Mouse (Mus musculus): ENCODE measurements at regions not wholly inside any gene's neighbourhood (a gene's known extent, or its start where the extent isn't known, plus 50 kb on each side); places are given as distances from the start of the nearest gene placed in this dataset.

- DNase-seq (ENCODE audit: low read depth, low spot score), result no peak
Measured at GRCm38 (mm10) chr3:150493433-150494045, 944.1 kb upstream of the Adgrl4 start.

DNA sequence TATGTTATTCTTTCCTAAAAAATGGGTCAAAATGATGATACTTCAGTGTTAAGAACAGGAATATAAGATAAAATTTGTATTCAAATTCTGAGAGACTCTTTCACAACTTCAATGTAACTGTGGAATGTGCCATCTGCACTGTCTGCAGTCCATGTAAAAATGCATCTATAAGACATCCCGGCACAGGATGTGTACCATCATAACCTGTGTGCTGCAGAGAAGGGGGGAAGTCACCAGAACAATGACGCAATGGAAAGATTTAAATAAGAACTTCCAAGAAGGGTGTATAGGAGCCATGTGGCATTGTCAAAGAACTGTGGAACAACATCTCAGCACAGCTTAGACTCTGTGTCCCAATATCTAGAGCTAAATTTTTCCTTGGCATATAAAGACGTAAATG is 906.7 kb upstream of the Adgrl4 start:
- DNase-seq (ENCODE audit: low read depth, low spot score), result peak; percentile 42

- no peak for DNase-seq (ENCODE audit: low read depth, low spot score)
Measured at GRCm38 (mm10) chr3:150543118-150543517, 894.6 kb upstream of the Adgrl4 start.

GRCm38 (mm10) chr3:150588474-150588873 is 849.2 kb upstream of the Adgrl4 start:
- no peak for DNase-seq (ENCODE audit: low read depth, low spot score)

DNA sequence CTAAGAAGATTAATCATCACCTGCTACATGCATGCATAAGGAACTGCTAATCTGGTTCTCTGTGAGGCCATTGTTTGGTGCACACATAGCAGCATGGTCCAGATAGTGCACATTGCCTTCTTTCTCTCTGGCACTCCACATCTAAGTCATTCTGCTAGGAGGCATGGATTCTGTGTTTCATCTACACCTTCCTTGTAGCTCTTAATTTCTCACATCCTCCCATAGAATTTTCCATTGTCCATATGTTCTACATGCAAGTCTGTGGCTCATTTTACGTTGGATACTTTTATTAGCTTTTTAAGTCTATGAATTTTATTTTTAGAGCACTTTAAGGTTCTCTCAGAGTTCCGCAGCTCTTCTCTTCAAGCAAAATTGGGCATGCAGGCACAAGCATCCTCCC is 846.7 kb upstream of the Adgrl4 start:
- DNase-seq (ENCODE audit: low read depth, low spot score), result no peak

- DNase-seq (ENCODE audit: low read depth, low spot score), result no peak
Measured at GRCm38 (mm10) chr3:150603400-150604095, 834.1 kb upstream of the Adgrl4 start.

DNA sequence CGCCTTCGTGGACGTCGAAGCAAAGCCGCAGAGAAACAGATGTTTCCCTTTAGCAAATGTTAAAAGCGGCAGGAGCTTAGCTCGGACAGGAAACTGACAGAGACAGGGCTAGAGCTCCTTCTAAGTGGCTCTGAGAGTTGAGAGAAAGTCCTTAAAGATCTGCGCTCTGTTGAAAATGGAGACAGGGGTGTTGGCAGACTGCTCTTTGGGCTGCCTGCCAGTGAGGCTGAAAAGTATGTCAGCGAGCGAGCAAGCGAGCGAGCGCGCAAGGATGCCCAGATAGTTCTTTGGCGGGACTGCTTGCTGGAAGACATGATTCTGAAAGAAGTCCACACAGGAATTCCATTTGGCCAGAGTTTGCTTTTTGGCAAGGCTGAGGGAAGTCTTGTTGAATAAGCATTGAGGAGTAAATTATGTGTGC is 827.0 kb upstream of the Adgrl4 start:
- DNase-seq (ENCODE audit: low read depth, low spot score), result peak; percentile 53

GRCm38 (mm10) chr3:150637544-150637943 is 800.1 kb upstream of the Adgrl4 start:
- DNase-seq (ENCODE audit: low read depth, low spot score), result no peak

GRCm38 (mm10) chr3:150640004-150640676 is 797.5 kb upstream of the Adgrl4 start:
- DNase-seq (ENCODE audit: low read depth, low spot score), result no peak

DNA sequence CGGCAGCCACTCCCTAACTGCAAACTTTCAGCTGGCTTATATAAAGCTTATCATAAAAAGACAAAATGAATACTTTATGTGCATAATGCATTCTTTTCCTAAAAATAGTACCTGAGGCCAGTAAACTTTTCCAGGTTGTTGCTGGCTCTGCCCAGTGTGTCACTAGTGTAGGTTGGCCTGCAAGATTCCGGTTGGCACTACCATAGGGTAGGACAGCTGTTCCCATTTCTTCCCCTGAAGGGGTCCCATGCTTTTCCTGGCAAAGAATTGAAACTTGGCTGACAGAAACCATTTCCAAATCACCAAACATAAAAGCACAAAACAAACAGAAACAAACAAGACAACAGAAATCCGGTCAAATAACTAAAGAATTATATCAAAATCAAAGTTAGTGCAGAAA is 789.6 kb upstream of the Adgrl4 start:
- no peak for DNase-seq (ENCODE audit: low read depth, low spot score)

DNA sequence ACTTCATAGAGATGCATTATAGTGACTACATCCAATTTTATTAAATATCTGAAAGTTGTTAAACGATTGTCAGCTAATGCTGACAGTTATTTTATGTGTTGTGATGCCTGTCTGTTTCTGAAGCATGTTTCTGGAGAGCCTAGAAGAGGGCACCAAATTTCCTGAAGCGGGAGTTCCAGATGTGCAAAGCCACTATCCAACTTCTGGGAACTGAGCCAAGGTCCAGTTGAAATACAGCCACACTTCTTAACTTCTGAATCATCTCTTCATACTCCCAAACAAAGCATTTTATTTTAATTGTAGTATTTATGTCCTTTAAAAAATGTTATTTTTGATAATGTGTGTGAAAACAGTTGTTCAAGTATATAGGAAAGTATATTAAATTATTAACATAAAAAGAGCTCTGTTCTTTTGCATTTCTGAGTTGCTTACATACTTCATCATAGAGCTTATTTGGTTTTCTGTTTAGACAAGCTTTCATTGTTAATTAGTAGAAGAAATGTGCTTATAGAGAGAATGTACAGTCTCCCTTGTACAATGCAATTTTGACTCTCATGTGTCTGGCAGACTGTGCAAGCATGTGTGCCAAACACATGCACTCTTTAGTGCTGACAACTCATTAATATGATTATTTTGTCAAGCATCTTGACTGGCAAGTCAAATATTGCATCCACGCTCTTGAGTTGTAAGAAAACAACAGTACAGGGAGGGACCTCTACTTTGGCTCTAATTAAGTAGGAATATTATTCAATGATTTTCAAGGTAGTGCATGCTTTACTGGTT is 787.7 kb upstream of the Adgrl4 start:
- DNase-seq (ENCODE audit: low read depth, low spot score), result no peak

DNA sequence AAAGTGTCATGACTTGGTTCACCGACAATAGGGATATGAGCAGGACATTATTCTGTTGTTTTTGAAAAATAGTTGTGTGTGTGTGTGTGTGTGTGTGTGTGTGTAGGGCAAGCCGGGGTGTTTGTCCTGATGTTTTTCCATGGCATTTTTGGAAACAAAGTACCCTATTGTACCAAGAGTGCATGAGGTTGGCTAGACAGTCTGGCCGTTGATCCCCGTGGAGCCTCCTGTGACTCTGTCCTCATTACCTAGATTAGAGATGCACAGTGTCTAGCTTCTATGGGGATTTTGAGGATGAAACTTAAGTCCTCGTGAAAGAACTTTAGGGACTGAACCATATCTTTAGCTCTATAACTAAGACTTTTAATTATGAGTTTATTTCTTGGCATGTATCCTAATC is 741.9 kb upstream of the Adgrl4 start:
- DNase-seq (ENCODE audit: low read depth, low spot score), result no peak

GRCm38 (mm10) chr3:150699990-150700389 is 737.7 kb upstream of the Adgrl4 start:
- no peak for DNase-seq (ENCODE audit: low read depth, low spot score)

Measured in brain, adult 2 months (tissue).